Mouse (Mus musculus): ENCODE measurements at regions not wholly inside any gene's neighbourhood (a gene's known extent, or its start where the extent isn't known, plus 50 kb on each side); places are given as distances from the start of the nearest gene placed in this dataset.
A peak's percentile ranks its signal among the peaks of the same experiment; 100 is the strongest.

GRCm38 (mm10) chr10:96685991-96686601 is 69.3 kb downstream of the Btg1 start:
- TF ChIP-seq GATA4 (IDR thresholded peaks at IDR 0.05; ENCODE audit: insufficient replicate concordance, low read length): peak; percentile 61

- TF ChIP-seq GATA4 (IDR thresholded peaks at IDR 0.05; ENCODE audit: insufficient replicate concordance, low read length): no peak
Measured at GRCm38 (mm10) chr10:96686659-96687440, 70.0 kb downstream of the Btg1 start.

DNA sequence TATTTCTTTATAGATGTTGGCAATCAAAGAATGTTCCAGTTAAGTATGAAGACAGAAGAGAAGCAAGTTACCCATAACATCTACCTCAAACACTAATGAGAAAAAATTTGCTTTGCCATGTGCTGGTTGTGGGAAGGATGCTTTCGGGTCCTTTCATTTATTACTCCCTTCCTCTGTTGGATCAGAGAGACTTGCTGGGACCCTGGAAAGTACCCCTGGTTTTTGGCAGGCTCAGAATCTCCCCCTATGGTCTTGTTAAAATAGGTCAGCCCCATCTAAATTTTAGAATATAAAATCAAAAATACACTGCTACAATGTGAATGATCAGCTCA is 70.6 kb downstream of the Btg1 start:
- no peak for TF ChIP-seq GATA4 (IDR thresholded peaks at IDR 0.05; ENCODE audit: insufficient replicate concordance, low read length)

DNA sequence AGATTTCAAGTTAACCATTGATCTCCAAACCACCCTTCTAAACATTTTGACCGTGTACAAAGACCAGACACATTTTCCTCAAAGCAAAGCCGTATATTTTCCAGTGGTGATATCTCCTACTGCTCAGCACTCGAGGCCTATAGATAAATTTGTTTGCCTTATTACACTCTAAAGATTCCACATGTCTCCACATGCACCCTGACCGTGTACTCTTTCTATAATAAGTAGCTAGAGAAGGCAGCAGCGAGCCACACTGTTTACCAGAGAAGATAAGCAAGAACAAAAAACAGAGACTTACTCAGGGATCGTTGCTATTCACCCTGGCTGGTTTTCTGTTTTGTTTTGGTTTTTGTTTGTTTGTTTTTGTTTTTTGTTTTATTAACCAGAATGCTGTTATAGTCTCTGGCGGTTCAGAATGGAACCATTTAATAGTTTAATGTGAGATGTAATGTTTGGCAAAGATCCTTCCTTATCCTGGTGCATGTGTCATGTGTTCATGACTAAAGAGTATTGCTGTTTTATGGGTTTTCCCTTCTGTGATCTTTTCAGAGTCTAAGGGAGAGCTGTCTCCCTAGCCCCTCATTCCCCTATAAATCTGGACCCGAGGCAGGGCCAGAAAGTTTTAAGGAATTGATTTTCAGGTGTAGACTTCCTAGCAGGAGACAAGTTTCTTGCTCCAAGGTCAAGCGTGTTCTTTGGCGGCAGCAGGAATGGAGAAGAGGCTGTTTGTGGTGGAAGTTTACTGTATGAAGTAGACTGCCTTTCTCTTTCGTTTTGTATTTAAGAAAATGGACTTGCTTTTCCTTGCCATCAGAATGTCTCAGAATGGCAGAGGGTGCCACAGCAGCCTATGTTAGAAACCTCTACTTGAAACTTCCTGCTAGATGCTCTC is 73.4 kb downstream of the Btg1 start:
- no peak; the same call in 1 of the 2 replicates for TF ChIP-seq GATA4 (IDR thresholded peaks at IDR 0.05; ENCODE audit: insufficient replicate concordance, low read length)

DNA sequence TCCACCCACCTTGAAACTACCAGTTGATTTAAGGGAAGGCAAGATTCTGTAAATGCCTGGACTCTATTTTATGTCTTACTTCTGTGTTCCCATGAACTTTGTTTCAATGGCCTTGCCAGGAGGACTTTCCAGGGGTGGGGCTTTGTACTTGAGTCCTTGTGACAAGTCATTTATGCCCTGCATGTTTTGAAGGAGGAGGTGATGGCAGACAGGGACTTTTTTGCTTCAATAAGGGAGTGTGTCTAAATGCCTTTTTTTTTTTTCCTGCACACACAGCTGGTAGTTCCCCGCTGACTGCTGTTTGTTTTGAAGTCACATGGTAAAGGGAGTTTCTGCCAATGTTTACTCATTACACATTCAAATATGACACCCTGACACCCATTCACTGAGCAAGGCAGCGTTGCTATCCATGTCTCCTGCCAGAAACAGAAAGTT is 74.1 kb downstream of the Btg1 start:
- no peak for TF ChIP-seq GATA4 (IDR thresholded peaks at IDR 0.05; ENCODE audit: insufficient replicate concordance, low read length)

GRCm38 (mm10) chr10:96691319-96691870 is 74.6 kb downstream of the Btg1 start:
- TF ChIP-seq GATA4 (IDR thresholded peaks at IDR 0.05; ENCODE audit: insufficient replicate concordance, low read length): no peak

DNA sequence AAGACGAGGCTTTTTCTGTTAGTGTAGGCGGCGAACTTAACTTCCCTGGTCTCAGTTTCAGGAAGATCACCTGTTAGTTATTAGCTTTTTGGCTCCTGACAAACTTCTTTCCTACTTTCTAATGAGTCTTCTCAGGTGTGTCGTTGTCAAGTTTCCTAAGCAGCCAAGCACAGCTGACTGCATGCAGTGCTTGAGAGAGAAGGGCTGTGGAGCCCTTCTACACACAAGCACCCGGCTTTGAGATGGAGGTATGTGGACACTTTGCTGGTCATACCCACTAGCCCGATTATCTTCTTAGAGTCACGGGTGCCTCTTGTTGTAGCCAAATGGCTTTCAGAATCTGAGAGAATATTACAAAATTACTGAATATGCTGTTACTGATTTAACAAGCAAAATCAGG is 76.0 kb downstream of the Btg1 start:
- no peak for TF ChIP-seq GATA4 (IDR thresholded peaks at IDR 0.05; ENCODE audit: insufficient replicate concordance, low read length)

DNA sequence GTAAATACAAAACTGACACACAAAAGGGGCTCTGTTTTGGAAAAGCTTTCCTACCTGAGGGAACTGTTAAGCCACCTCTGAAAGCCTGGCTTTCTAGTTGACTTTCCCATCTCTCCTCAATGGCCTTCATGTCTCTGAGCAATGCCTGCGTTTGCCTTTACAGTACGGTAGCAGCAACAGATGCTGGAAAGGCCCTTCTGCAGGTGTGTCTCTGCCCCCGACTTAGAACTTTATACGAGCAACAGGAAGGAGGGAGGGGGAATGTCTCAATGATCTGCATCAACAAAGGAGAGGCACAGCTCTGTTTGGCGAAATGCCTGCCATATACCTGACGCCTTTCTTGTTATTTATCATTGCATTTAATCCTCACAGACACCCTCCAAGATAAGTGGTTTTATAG is 77.0 kb downstream of the Btg1 start:
- no peak for TF ChIP-seq GATA4 (IDR thresholded peaks at IDR 0.05; ENCODE audit: insufficient replicate concordance, low read length)

DNA sequence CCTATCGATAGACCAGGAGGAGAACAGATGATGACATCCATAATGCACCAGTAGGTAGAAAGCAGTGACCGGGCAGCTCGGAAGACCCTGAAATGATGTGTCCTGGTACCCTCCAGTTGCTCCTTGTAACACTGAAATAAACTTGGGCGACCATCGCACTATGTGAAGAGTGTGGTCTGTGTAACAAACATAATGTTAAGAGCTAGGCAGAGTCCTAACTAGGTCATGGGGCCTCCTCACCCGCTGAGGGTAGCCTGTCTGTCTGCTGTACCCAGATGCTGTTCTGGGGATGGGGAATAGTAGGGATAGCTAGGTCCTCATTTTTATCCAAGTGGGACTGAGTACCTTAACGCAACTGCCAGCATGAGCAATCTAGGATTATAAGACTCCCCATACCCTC is 79.8 kb downstream of the Btg1 start:
- no peak for TF ChIP-seq GATA4 (IDR thresholded peaks at IDR 0.05; ENCODE audit: insufficient replicate concordance, low read length)

- no peak for TF ChIP-seq GATA4 (IDR thresholded peaks at IDR 0.05; ENCODE audit: insufficient replicate concordance, low read length)
Measured at GRCm38 (mm10) chr10:96697781-96698180, 81.0 kb downstream of the Btg1 start.

DNA sequence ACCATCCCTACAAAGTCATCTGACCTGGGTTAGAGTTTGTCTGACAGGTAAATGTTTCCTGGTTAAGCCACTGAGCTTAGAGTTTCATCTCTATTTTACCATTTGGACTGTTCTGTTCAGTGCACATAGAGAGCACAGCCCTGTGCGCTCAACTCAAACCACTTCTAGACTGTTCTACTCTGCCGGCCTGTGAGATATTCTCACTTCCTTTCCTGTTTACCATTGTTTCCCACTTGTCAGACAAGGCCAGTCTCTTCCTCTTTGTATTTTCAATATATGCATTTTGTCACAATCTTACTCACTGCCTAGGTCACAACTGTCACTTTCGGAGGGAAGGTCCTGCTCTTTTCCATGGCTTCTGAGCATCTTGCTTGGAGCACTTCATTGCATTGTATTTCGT is 89.8 kb downstream of the Btg1 start:
- no peak for TF ChIP-seq GATA4 (IDR thresholded peaks at IDR 0.05; ENCODE audit: insufficient replicate concordance, low read length)

GRCm38 (mm10) chr10:96708471-96708870 is 91.7 kb downstream of the Btg1 start:
- no peak for TF ChIP-seq GATA4 (IDR thresholded peaks at IDR 0.05; ENCODE audit: insufficient replicate concordance, low read length)

- no peak for TF ChIP-seq GATA4 (IDR thresholded peaks at IDR 0.05; ENCODE audit: insufficient replicate concordance, low read length)
Measured at GRCm38 (mm10) chr10:96709698-96710356, 93.0 kb downstream of the Btg1 start.

- TF ChIP-seq GATA4 (IDR thresholded peaks at IDR 0.05; ENCODE audit: insufficient replicate concordance, low read length): no peak
Measured at GRCm38 (mm10) chr10:96711993-96712392, 95.2 kb downstream of the Btg1 start.

GRCm38 (mm10) chr10:96714702-96715101 is 97.9 kb downstream of the Btg1 start:
- no peak for TF ChIP-seq GATA4 (IDR thresholded peaks at IDR 0.05; ENCODE audit: insufficient replicate concordance, low read length)
